Mouse (Mus musculus) forebrain, embryonic 16.5 days (tissue): Measurements from ENCODE around the gene Cga. TPM values are rescaled to one million over a fixed set of nuclear protein-coding genes. Genes with fewer than 3 reads are reported as not detected.

Experiments used
- ATAC-seq: fragments of 200-750 bp; cut with Nextera tagmentation; 2 replicates; pipeline ENCODE4 v1.8.0; 2017; ENCODE audit warnings: mild to moderate bottlenecking, moderate library complexity
- H3K27ac ChIP-seq: fragments of 300-500 bp; sonication (generic); 2 replicates; pipeline ENCODE4 v1.5.1; 2014; ENCODE audit warnings: low read length, control low read depth
- H3K27me3 ChIP-seq: fragments of 300-500 bp; sonication (generic); replicated peaks from 2 replicates; pipeline ENCODE4 v1.6.1; 2014; ENCODE audit warnings: low read length; ENCODE audit not compliant: control insufficient read depth, insufficient read depth
- H3K36me3 ChIP-seq: fragments of 300-500 bp; sonication (generic); 2 replicates; pipeline ENCODE4 v1.6.1; 2014; ENCODE audit not compliant: control insufficient read depth, insufficient read depth
- H3K4me1 ChIP-seq: fragments of 300-500 bp; sonication (generic); replicated peaks from 2 replicates; pipeline ENCODE4 v1.6.1; 2014; ENCODE audit warnings: low read length; ENCODE audit not compliant: control insufficient read depth, insufficient read depth
- H3K4me2 ChIP-seq: fragments of 300-500 bp; sonication (generic); 2 replicates; pipeline ENCODE4 v1.6.1; 2014; ENCODE audit warnings: mild to moderate bottlenecking, low read length, control low read depth
- H3K4me3 ChIP-seq: fragments of 300-500 bp; sonication (generic); replicated peaks from 2 replicates; pipeline ENCODE4 v1.5.1; 2014; ENCODE audit warnings: mild to moderate bottlenecking, low read length, control low read depth
- H3K9ac ChIP-seq: fragments of 300-500 bp; sonication (generic); replicated peaks from 2 replicates; pipeline ENCODE4 v1.6.1; 2014; ENCODE audit warnings: low read depth, low read length, control low read depth
- H3K9me3 ChIP-seq: fragments of 300-500 bp; sonication (generic); 2 replicates; pipeline ENCODE4 v1.6.1; 2016; ENCODE audit warnings: low read length; ENCODE audit not compliant: control insufficient read depth
- WGBS: fragments of 180-500 bp; shearing (Covaris S2); extraction: QIAGEN DNeasy Blood & Tissue Kit; methylation state at CpG from one replicate; pipeline ENCODE4 v1.1.7; 2014; 5-methylcytosine and 5-hydroxymethylcytosine counted together
- polyA plus RNA-seq: library from polyadenylated mRNA; unstranded; fragments of >200 nt; fragmentation: Nextera tagmentation; extraction: Ambion mirVana; gene quantifications from 2 replicates; pipeline ENCODE4 v1.2.1, GENCODE M21; 2015

Cga gene
- polyA plus RNA-seq, 1 experiment from 2014 or later: not detected

DNA sequence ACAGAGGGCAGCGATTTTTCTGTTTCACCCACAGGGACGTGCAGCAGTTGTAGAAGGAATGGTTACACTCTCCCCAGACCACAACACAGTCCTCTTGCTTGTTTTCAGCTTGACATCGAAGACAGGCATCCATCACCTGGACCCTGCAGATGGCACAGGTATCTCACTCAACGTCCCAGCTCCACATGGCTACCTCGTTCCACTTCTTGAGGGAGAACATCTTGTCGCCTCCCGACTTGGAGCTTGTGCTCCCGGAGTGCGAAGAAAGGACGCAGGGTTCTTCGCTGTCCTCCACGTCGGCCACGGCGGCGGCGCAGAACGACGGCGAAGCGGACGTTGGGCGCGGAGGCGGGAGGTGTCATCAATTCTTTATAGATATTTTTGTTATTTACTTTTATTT lies 47.5 kb downstream of the Cga start:
- H3K9me3 ChIP-seq: no peaks in the 10 kb centered on the region
- no peak overlapping the region for H3K4me3 ChIP-seq
- H3K4me2 ChIP-seq: no peak overlapping the region
- 94% methylated on average over 25 of the region's 25 CpGs for WGBS
- no peak overlapping the region for H3K9ac ChIP-seq
- ATAC-seq: no peak
- H3K36me3 ChIP-seq: no peaks in the 10 kb centered on the region
- no peak overlapping the region for H3K27ac ChIP-seq
- no peaks in the 10 kb centered on the region for H3K4me1 ChIP-seq
- H3K27me3 ChIP-seq: no peaks in the 10 kb centered on the region

DNA sequence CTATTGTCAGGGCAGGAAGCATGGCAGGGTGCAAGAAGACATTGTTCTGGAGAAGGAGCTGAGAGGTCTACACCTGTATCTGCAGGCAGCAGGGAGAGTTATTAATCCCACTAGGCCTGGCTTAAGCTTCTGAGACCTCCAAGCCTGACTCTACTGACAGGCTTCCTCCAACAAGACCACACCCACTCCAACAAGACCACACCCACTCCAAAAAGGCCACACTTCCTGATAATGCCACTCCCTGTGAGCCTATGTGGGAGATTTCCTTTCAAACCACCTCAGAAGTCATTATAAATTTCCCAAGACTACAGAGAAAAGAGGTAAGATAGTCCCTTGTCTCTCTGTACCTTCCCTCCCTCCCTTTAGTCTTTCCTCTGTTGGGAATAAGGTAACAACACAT lies 53.6 kb downstream of the Cga start:
- H3K27me3 ChIP-seq: no peaks in the 10 kb centered on the region
- no peak for ATAC-seq

DNA sequence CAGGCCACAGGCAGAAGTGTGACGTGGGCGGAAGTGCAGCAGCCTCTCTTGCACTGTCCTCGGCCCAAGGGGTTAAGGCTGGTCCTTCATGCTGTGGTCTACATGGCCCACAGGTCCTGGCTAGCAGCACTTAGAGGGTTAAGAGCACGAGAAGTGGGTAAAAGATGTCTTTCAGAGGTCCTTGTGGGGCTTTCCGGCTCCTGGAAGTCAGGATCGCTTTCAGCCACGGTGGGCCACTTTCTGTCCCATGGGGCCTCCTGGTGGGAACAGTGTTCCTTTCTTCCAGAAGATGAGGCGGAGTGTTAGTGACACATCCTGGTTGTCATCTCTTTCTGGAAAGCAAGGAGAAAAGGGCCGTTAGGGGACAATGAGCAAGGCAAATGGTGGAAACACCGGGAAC lies 60.1 kb downstream of the Cga start:
- Histone ChIP-seq H3K9me3 (no peaks in the 10 kb centered on the region), H3K36me3 (no peaks in the 10 kb centered on the region), H3K27ac (no peak overlapping the region), H3K4me3 (no peak overlapping the region), H3K27me3 (no peaks in the 10 kb centered on the region), H3K4me2 (no peak overlapping the region), H3K9ac (no peak overlapping the region), H3K4me1 (no peaks in the 10 kb centered on the region)
- ATAC-seq: no peak
- 87% methylated on average over 10 of the region's 10 CpGs for WGBS

More for the DNA sequence above, 53.6 kb downstream of the Cga start:
- Histone ChIP-seq H3K4me3 (no peak overlapping the region), H3K9me3 (no peaks in the 10 kb centered on the region), H3K36me3 (no peaks in the 10 kb centered on the region), H3K4me1 (no peaks in the 10 kb centered on the region), H3K4me2 (no peak overlapping the region), H3K27ac (no peak overlapping the region), H3K9ac (no peak overlapping the region)

Other genes starting within 250 kb of the Cga start
- 54.8 and 55.3 TPM in 2 replicates for gene Slc35a1, start 206.3 kb upstream of the Cga start, polyA plus RNA-seq
- 0.99 and 1.8 TPM in 2 replicates for gene Cfap206, start 163.6 kb upstream of the Cga start, polyA plus RNA-seq
- not detected in 2 replicates for gene Gm136, start 137.5 kb upstream of the Cga start, polyA plus RNA-seq
- gene Smim8, start 115.4 kb upstream of the Cga start, polyA plus RNA-seq: 43.3 and 50.3 TPM in 2 replicates
- gene Zfp292, start 10.8 kb upstream of the Cga start, polyA plus RNA-seq: 36.6 and 41.5 TPM in 2 replicates